Mouse (Mus musculus): ENCODE results near the gene Tmem135. TPM values are rescaled to one million over a fixed set of nuclear protein-coding genes. Genes with fewer than 3 reads are reported as not detected.

The Tmem135 gene
- polyA plus RNA-seq, 1 experiment from 2014 or later: 36.4 TPM

GRCm38 (mm10) chr7:89395399-89395798 lies 8.6 kb downstream of the Tmem135 start:
- Histone ChIP-seq H3K27ac (ENCODE audit: low read depth, low read length) (no peak overlapping the region), H3K4me1 (ENCODE audit: control insufficient read depth, insufficient read depth, low read length) (no peaks in the 10 kb centered on the region), H3K9me3 (ENCODE audit: control insufficient read depth, low read length) (no peaks in the 10 kb centered on the region), H3K9ac (replicated peaks; ENCODE audit: low read depth, low read length) (no peak overlapping the region), H3K4me3 (ENCODE audit: low read depth, low read length) (no peak overlapping the region), H3K27me3 (ENCODE audit: control insufficient read depth, insufficient read depth, low read length) (no peaks in the 10 kb centered on the region), H3K4me2 (ENCODE audit: low read depth, low read length) (no peak overlapping the region), H3K36me3 (ENCODE audit: control insufficient read depth, insufficient read depth, low read length) (no peaks in the 10 kb centered on the region)
- no peak for ATAC-seq (ENCODE audit: low read depth)
- WGBS: 96% methylated on average over 1 of the region's 1 CpGs

- Histone ChIP-seq H3K27ac (ENCODE audit: low read depth, low read length) (no peak overlapping the region), H3K4me3 (ENCODE audit: low read depth, low read length) (no peak overlapping the region), H3K9ac (replicated peaks; ENCODE audit: low read depth, low read length) (no peak overlapping the region), H3K36me3 (ENCODE audit: control insufficient read depth, insufficient read depth, low read length) (no peaks in the 10 kb centered on the region), H3K4me1 (ENCODE audit: control insufficient read depth, insufficient read depth, low read length) (no peaks in the 10 kb centered on the region), H3K9me3 (ENCODE audit: control insufficient read depth, low read length) (no peaks in the 10 kb centered on the region), H3K27me3 (ENCODE audit: control insufficient read depth, insufficient read depth, low read length) (no peaks in the 10 kb centered on the region), H3K4me2 (ENCODE audit: low read depth, low read length) (no peak overlapping the region)
- 98% methylated on average over 1 of the region's 1 CpGs for WGBS
- ATAC-seq (ENCODE audit: low read depth): no peak
Observed at GRCm38 (mm10) chr7:89392825-89393224, 11.2 kb downstream of the Tmem135 start.

- Histone ChIP-seq H3K9me3 (ENCODE audit: control insufficient read depth, low read length) (no peaks in the 10 kb centered on the region), H3K27ac (ENCODE audit: low read depth, low read length) (no peak overlapping the region), H3K4me2 (ENCODE audit: low read depth, low read length) (no peak overlapping the region), H3K4me1 (ENCODE audit: control insufficient read depth, insufficient read depth, low read length) (no peaks in the 10 kb centered on the region), H3K9ac (replicated peaks; ENCODE audit: low read depth, low read length) (no peak overlapping the region), H3K36me3 (ENCODE audit: control insufficient read depth, insufficient read depth, low read length) (no peaks in the 10 kb centered on the region), H3K27me3 (ENCODE audit: control insufficient read depth, insufficient read depth, low read length) (no peaks in the 10 kb centered on the region), H3K4me3 (ENCODE audit: low read depth, low read length) (no peak overlapping the region)
- WGBS: 82% methylated on average over 4 of the region's 4 CpGs
- no peak for ATAC-seq (ENCODE audit: low read depth)
Observed at GRCm38 (mm10) chr7:89392388-89392787, 11.6 kb downstream of the Tmem135 start.

GRCm38 (mm10) chr7:89391831-89392230 lies 12.2 kb downstream of the Tmem135 start:
- Histone ChIP-seq H3K4me1 (ENCODE audit: control insufficient read depth, insufficient read depth, low read length) (no peaks in the 10 kb centered on the region), H3K27me3 (ENCODE audit: control insufficient read depth, insufficient read depth, low read length) (no peaks in the 10 kb centered on the region), H3K4me2 (ENCODE audit: low read depth, low read length) (no peak overlapping the region), H3K9ac (replicated peaks; ENCODE audit: low read depth, low read length) (no peak overlapping the region), H3K36me3 (ENCODE audit: control insufficient read depth, insufficient read depth, low read length) (no peaks in the 10 kb centered on the region), H3K9me3 (ENCODE audit: control insufficient read depth, low read length) (no peaks in the 10 kb centered on the region), H3K4me3 (ENCODE audit: low read depth, low read length) (no peak overlapping the region), H3K27ac (ENCODE audit: low read depth, low read length) (no peak overlapping the region)
- WGBS: 84% methylated on average over 4 of the region's 4 CpGs
- no peak for ATAC-seq (ENCODE audit: low read depth)

- 88% methylated on average over 3 of the region's 3 CpGs for WGBS
- no peak overlapping the region for H3K4me3 ChIP-seq (ENCODE audit: low read depth, low read length)
Observed at GRCm38 (mm10) chr7:89391281-89391680, 12.7 kb downstream of the Tmem135 start.

GRCm38 (mm10) chr7:89390660-89391059 lies 13.4 kb downstream of the Tmem135 start:
- Histone ChIP-seq H3K4me2 (ENCODE audit: low read depth, low read length) (no peak overlapping the region), H3K36me3 (ENCODE audit: control insufficient read depth, insufficient read depth, low read length) (no peaks in the 10 kb centered on the region), H3K27ac (ENCODE audit: low read depth, low read length) (no peak overlapping the region), H3K9ac (replicated peaks; ENCODE audit: low read depth, low read length) (no peak overlapping the region), H3K4me3 (ENCODE audit: low read depth, low read length) (no peak overlapping the region), H3K9me3 (ENCODE audit: control insufficient read depth, low read length) (no peaks in the 10 kb centered on the region), H3K27me3 (ENCODE audit: control insufficient read depth, insufficient read depth, low read length) (no peaks in the 10 kb centered on the region), H3K4me1 (ENCODE audit: control insufficient read depth, insufficient read depth, low read length) (no peaks in the 10 kb centered on the region)
- no peak for ATAC-seq (ENCODE audit: low read depth)
- WGBS: 81% methylated on average over 2 of the region's 2 CpGs

More at GRCm38 (mm10) chr7:89391281-89391680, 12.7 kb downstream of the Tmem135 start:
- no peak overlapping the region for H3K27ac ChIP-seq (ENCODE audit: low read depth, low read length)
- no peaks in the 10 kb centered on the region for H3K36me3 ChIP-seq (ENCODE audit: control insufficient read depth, insufficient read depth, low read length)
- H3K9ac ChIP-seq (replicated peaks; ENCODE audit: low read depth, low read length): no peak overlapping the region
- H3K27me3 ChIP-seq (ENCODE audit: control insufficient read depth, insufficient read depth, low read length): no peaks in the 10 kb centered on the region
- no peak for ATAC-seq (ENCODE audit: low read depth)
- H3K9me3 ChIP-seq (ENCODE audit: control insufficient read depth, low read length): no peaks in the 10 kb centered on the region
- no peaks in the 10 kb centered on the region for H3K4me1 ChIP-seq (ENCODE audit: control insufficient read depth, insufficient read depth, low read length)
- H3K4me2 ChIP-seq (ENCODE audit: low read depth, low read length): no peak overlapping the region

GRCm38 (mm10) chr7:89388981-89389380 lies 15.0 kb downstream of the Tmem135 start:
- Histone ChIP-seq H3K4me3 (ENCODE audit: low read depth, low read length) (no peak overlapping the region), H3K4me2 (ENCODE audit: low read depth, low read length) (no peak overlapping the region), H3K27ac (ENCODE audit: low read depth, low read length) (no peak overlapping the region), H3K36me3 (ENCODE audit: control insufficient read depth, insufficient read depth, low read length) (no peaks in the 10 kb centered on the region), H3K9ac (replicated peaks; ENCODE audit: low read depth, low read length) (no peak overlapping the region), H3K9me3 (ENCODE audit: control insufficient read depth, low read length) (no peaks in the 10 kb centered on the region), H3K4me1 (ENCODE audit: control insufficient read depth, insufficient read depth, low read length) (no peaks in the 10 kb centered on the region), H3K27me3 (ENCODE audit: control insufficient read depth, insufficient read depth, low read length) (no peaks in the 10 kb centered on the region)
- no peak for ATAC-seq (ENCODE audit: low read depth)
- 88% methylated on average over 3 of the region's 3 CpGs for WGBS

GRCm38 (mm10) chr7:89382892-89383291 lies 21.1 kb downstream of the Tmem135 start:
- no peak overlapping the region for H3K9ac ChIP-seq (replicated peaks; ENCODE audit: low read depth, low read length)
- H3K4me3 ChIP-seq (ENCODE audit: low read depth, low read length): no peak overlapping the region
- no peaks in the 10 kb centered on the region for H3K36me3 ChIP-seq (ENCODE audit: control insufficient read depth, insufficient read depth, low read length)
- H3K4me1 ChIP-seq (ENCODE audit: control insufficient read depth, insufficient read depth, low read length): no peaks in the 10 kb centered on the region
- H3K4me2 ChIP-seq (ENCODE audit: low read depth, low read length): no peak overlapping the region
- H3K9me3 ChIP-seq (ENCODE audit: control insufficient read depth, low read length): no peaks in the 10 kb centered on the region
- H3K27ac ChIP-seq (ENCODE audit: low read depth, low read length): no peak overlapping the region
- 96% methylated on average over 3 of the region's 3 CpGs for WGBS
- no peaks in the 10 kb centered on the region for H3K27me3 ChIP-seq (ENCODE audit: control insufficient read depth, insufficient read depth, low read length)
- ATAC-seq (ENCODE audit: low read depth): no peak

- Histone ChIP-seq H3K9me3 (ENCODE audit: control insufficient read depth, low read length) (no peaks in the 10 kb centered on the region), H3K36me3 (ENCODE audit: control insufficient read depth, insufficient read depth, low read length) (no peaks in the 10 kb centered on the region), H3K4me2 (ENCODE audit: low read depth, low read length) (no peak overlapping the region), H3K4me1 (ENCODE audit: control insufficient read depth, insufficient read depth, low read length) (no peaks in the 10 kb centered on the region), H3K27me3 (ENCODE audit: control insufficient read depth, insufficient read depth, low read length) (no peaks in the 10 kb centered on the region), H3K9ac (replicated peaks; ENCODE audit: low read depth, low read length) (no peak overlapping the region), H3K4me3 (ENCODE audit: low read depth, low read length) (no peak overlapping the region), H3K27ac (ENCODE audit: low read depth, low read length) (no peak overlapping the region)
- no peak for ATAC-seq (ENCODE audit: low read depth)
- 42% methylated on average over 7 of the region's 7 CpGs for WGBS
Observed at GRCm38 (mm10) chr7:89380935-89381705, 22.9 kb downstream of the Tmem135 start.

Measured in neural tube, embryonic 14.5 days (tissue).